Mouse (Mus musculus) liver, adult 2 months (tissue): ENCODE data around the gene Gimap9. TPM values are rescaled to one million over a fixed set of nuclear protein-coding genes. Genes with fewer than 3 reads are reported as not detected.

ENCODE experiments used
- DNase-seq: peaks from one replicate; pipeline ENCODE4 v3.0.0-alpha.2; 2011; ENCODE audit warnings: low read depth, low spot score; ENCODE audit errors: extremely low read depth
- H3K27ac ChIP-seq: fragments of 200-500 bp; replicated peaks from 2 replicates; pipeline ENCODE4 v1.5.1; 2012; ENCODE audit warnings: low read depth, mild to moderate bottlenecking, control low read depth, inconsistent platforms, low read length; ENCODE audit not compliant: insufficient read depth
- H3K27me3 ChIP-seq: fragments of 200-500 bp; 2 replicates; pipeline ENCODE4 v1.6.1; 2012; ENCODE audit warnings: mild to moderate bottlenecking, moderate library complexity, low read length, inconsistent platforms; ENCODE audit not compliant: control insufficient read depth, insufficient read depth
- H3K36me3 ChIP-seq: fragments of 200-500 bp; 2 replicates; pipeline ENCODE4 v1.6.1; 2012; ENCODE audit warnings: low read length, inconsistent platforms; ENCODE audit not compliant: control insufficient read depth, insufficient read depth
- H3K4me1 ChIP-seq: fragments of 200-500 bp; 2 replicates; pipeline ENCODE4 v1.6.1; 2011; ENCODE audit warnings: low read length; ENCODE audit not compliant: control insufficient read depth, insufficient read depth
- H3K4me3 ChIP-seq: fragments of 200-500 bp; 2 replicates; pipeline ENCODE4 v1.5.1; 2011; ENCODE audit warnings: low read depth, mild to moderate bottlenecking, control low read depth, low read length, moderate library complexity; ENCODE audit not compliant: insufficient read depth
- H3K79me2 ChIP-seq: fragments of 200-500 bp; 2 replicates; pipeline ENCODE4 v1.6.1; 2012; ENCODE audit warnings: inconsistent platforms, mild to moderate bottlenecking, low read length, moderate library complexity; ENCODE audit not compliant: control insufficient read depth, insufficient read depth
- H3K9ac ChIP-seq: fragments of 200-500 bp; 2 replicates; pipeline ENCODE4 v1.6.1; 2012; ENCODE audit warnings: low read depth, mild to moderate bottlenecking, control low read depth, inconsistent platforms, low read length
- CTCF ChIP-seq: fragments of 200-500 bp; IDR thresholded peaks from 2 replicates; pipeline ENCODE4 v1.5.1; 2011; ENCODE audit warnings: low read depth, low read length, control low read depth
- POLR2A ChIP-seq: fragments of 200-500 bp; IDR thresholded peaks from 2 replicates; pipeline ENCODE4 v1.6.1; 2011; ENCODE audit warnings: low read length, control low read depth; ENCODE audit not compliant: insufficient read depth; ENCODE audit errors: extremely low read depth
- WGBS: fragments of 180-500 bp; shearing (Covaris S2); methylation state at CpG from one replicate; pipeline ENCODE4 v1.1.7; 2018; 5-methylcytosine and 5-hydroxymethylcytosine counted together
- polyA plus RNA-seq: library from polyadenylated mRNA; depleted of rRNA; stranded (reverse); fragments of >200 nt; gene quantifications from 2 replicates; pipeline ENCODE4 v1.2.3, GENCODE M21; 2012
- total RNA-seq: library from RNA; depleted of rRNA; stranded (reverse); fragments of >200 nt; gene quantifications from 2 replicates; pipeline ENCODE4 v1.2.3, GENCODE M21; 2014

Gimap9 gene
- total and polyA plus RNA-seq, 2 experiments: 4.2 to 12.2 TPM

DNA sequence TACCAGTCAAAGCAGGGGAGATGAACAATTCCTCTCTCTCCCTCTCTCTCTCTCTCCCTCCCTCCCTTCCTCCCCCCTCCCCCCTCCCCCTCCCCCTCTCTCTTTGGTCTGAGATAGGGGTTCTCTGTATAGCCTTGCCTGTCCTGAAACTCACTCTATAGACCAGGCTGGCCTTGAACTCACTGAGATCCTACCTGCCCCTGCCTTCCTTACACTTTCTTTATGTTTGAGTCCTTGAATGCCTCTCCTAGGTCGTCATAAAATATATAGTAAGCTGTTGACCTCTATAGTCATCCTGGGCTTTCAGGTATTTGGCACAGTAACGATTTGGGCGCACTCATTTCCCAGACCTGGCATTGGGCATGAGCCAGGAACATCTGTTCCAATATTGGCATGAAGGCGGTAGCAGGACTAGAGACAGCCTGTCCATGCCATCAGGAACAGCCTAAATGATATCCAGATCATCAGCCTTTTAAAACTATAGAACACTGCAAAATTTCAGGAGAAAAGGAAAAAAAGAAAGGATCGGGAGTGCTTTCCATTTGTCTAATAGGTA lies 1.0 kb downstream of the Gimap9 start:
- Histone ChIP-seq H3K79me2 (peaks cover 3% of the 10 kb centered on the region; the same call in 1 of the 2 replicates), H3K4me1 (peaks cover 16% of the 10 kb centered on the region; the same call in 1 of the 2 replicates), H3K4me3 (peak overlapping the region; percentile 6), H3K27me3 (no peaks in the 10 kb centered on the region), H3K36me3 (peaks cover 7% of the 10 kb centered on the region), H3K27ac (no peak overlapping the region), H3K9ac (no peak overlapping the region)
- TF ChIP-seq POLR2A (no peak), CTCF (no peak)
- peak; percentile 82 for DNase-seq
- 32% methylated on average over 5 of the region's 5 CpGs for WGBS

DNA sequence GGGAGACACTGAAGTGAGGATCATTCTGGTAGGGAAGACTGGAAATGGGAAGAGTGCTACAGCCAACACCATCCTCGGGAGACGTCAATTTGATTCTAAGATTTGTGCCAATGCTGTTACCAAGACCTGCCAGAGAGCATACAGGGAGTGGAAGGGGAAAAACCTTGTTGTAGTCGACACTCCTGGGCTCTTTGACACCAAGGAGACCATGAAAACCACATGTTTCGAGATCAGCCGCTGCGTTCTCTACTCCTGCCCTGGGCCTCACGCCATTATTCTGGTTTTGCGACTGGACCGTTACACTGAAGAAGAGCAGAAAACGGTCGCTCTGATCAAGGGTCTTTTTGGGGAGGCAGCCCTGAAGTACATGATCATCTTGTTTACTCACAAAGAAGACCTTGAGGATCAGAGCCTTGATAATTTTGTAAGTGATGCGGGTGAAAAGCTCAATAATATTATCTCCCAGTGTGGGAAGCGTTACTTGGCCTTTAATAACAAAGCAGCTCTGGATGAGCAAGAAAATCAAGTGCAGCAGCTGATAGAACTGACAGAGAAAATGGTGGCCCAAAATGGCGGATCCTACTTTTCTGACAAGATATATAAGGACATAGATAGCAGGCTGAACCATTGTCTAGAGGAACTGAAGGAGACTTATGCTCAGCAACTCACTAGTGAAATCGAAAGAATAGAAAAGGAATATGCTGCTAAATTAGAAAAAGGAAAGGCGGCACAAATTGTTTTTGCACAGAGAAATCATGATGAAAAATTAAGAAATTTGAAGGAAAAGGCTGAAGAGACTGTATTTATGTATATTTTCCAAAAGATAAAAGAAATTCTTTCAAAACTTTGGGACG lies 1.8 kb downstream of the Gimap9 start:
- H3K9ac ChIP-seq: no peak overlapping the region
- H3K79me2 ChIP-seq: peaks cover 3% of the 10 kb centered on the region; the same call in 1 of the 2 replicates
- H3K27me3 ChIP-seq: no peaks in the 10 kb centered on the region
- H3K36me3 ChIP-seq: peaks cover 7% of the 10 kb centered on the region
- H3K4me1 ChIP-seq: peaks cover 17% of the 10 kb centered on the region; the same call in 1 of the 2 replicates
- H3K27ac ChIP-seq: no peak overlapping the region
- TF ChIP-seq POLR2A: no peak
- no peak for TF ChIP-seq CTCF
- H3K4me3 ChIP-seq: 0 out of 2 replicates have a peak overlapping the region, but pooled peaks have one; percentile 6
- no peak for DNase-seq
- 88% methylated on average over 17 of the region's 17 CpGs for WGBS

DNA sequence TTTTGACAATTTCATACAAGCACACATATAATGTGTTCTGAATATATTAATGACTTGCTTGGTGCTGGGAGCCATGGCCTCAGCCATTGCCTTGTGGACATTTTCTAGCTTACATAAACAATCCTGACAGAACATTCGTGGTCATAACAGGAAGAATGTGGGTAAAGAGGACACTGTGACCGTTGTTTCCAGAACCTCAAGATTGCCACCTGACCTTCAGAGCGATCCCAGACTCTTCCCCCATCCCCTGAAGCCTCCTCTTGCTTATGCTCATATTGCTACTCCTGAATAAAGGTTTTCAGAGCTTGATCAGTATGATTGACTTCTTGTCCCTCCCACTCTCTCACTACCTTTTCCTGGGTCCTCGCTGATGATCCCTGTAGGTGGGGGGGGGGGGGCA lies 2.5 kb downstream of the Gimap9 start:
- TF ChIP-seq CTCF (no peak), POLR2A (no peak)
- no peaks in the 10 kb centered on the region for H3K27me3 ChIP-seq
- peaks cover 17% of the 10 kb centered on the region; the same call in 1 of the 2 replicates for H3K4me1 ChIP-seq
- no peak for DNase-seq
- no peak overlapping the region for H3K4me3 ChIP-seq
- 69% methylated on average over 4 of the region's 4 CpGs for WGBS
- H3K36me3 ChIP-seq: peaks cover 7% of the 10 kb centered on the region
- H3K27ac ChIP-seq: no peak overlapping the region
- H3K79me2 ChIP-seq: peaks cover 3% of the 10 kb centered on the region; the same call in 1 of the 2 replicates
- no peak overlapping the region for H3K9ac ChIP-seq

DNA sequence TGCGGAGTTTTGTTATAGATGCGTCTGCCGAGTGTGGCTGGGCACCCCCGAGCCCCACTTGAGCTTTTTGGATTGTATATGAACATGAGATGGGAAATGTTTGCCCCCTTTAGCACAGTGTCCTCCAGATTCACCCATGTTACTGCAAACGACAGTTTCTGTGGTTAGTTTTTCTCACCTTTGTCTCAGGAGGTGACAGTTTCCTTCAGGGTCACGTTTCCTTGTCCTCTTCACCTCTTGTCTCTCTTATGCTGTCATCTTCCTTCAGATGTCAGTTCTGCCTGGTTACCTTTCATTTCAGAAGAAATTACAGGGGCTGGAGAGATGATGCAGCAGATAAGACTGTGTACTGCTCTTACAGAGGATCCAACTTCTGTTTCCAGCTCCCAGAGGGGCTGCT lies 3.8 kb downstream of the Gimap9 start:
- 86% methylated on average over 6 of the region's 6 CpGs for WGBS
- DNase-seq: no peak

DNA sequence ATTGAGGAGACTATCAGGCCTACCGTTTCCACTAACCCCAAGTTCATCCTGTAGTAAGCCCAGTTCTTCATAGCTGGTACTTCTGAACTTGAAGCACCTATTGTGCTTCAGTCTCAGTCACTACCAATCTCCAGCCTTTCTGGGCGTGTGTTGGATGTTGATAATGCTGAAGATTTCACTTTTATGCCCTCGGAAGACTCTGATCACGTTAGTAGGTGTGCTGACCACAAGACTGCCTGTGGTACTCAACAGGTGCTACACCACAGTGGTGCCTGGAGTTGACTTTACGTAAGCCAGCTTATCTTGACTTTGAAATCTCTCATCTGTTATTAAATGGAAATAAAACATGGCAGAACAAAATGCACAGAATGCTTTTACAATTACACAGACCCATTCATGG lies 4.5 kb downstream of the Gimap9 start:
- H3K4me1 ChIP-seq: peaks cover 11% of the 10 kb centered on the region; the same call in 1 of the 2 replicates
- TF ChIP-seq CTCF (no peak), POLR2A (no peak)
- no peak overlapping the region for H3K27ac ChIP-seq
- no peak for DNase-seq
- H3K4me3 ChIP-seq: no peak overlapping the region
- H3K79me2 ChIP-seq: peaks cover 3% of the 10 kb centered on the region; the same call in 1 of the 2 replicates
- H3K36me3 ChIP-seq: peaks cover 7% of the 10 kb centered on the region
- H3K27me3 ChIP-seq: no peaks in the 10 kb centered on the region
- no peak overlapping the region for H3K9ac ChIP-seq
- 89% methylated on average over 5 of the region's 5 CpGs for WGBS

More for the DNA sequence above, 3.8 kb downstream of the Gimap9 start:
- peaks cover 3% of the 10 kb centered on the region; the same call in 1 of the 2 replicates for H3K79me2 ChIP-seq
- no peaks in the 10 kb centered on the region for H3K27me3 ChIP-seq
- H3K36me3 ChIP-seq: peaks cover 7% of the 10 kb centered on the region
- H3K4me1 ChIP-seq: peaks cover 17% of the 10 kb centered on the region; the same call in 1 of the 2 replicates
- H3K27ac ChIP-seq: no peak overlapping the region
- H3K9ac ChIP-seq: no peak overlapping the region
- TF ChIP-seq POLR2A (no peak), CTCF (no peak)
- no peak overlapping the region for H3K4me3 ChIP-seq

DNA sequence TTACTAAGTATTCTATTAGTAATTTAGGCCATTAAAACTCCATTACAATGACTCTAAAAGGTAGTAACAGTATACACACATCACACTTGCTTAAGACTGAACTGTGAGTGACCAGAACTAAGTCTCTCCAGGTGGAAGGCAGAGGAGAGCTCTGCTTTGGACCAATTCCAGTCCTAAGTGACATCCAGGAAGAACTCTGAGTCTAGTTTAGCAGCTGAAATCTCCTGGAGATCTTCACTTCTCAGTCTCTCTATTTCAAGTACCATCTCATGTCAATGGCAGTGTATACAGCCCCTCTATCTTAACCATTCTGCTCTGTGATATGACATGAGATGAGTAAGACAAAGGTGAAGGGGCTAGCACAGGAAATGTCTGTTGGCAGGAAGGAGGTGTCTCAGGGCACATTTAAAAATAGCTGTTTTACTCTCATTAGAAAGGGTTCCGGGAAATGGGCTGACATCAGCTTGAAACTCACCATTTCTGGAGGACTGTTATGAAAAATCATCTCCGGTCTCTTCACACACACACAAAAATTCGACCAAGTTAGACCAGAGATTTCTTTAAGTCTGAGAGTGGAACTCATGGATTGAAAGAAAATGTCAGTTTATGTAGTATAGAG lies 5.7 kb downstream of the Gimap9 start:
- Histone ChIP-seq H3K4me3 (no peak overlapping the region), H3K27me3 (no peaks in the 10 kb centered on the region), H3K27ac (peak overlapping the region; percentile 74; the same call in 1 of the 2 replicates), H3K9ac (no peak overlapping the region), H3K36me3 (peaks cover 7% of the 10 kb centered on the region), H3K4me1 (peaks cover 8% of the 10 kb centered on the region; the same call in 1 of the 2 replicates), H3K79me2 (peaks cover 3% of the 10 kb centered on the region; the same call in 1 of the 2 replicates)
- no peak for TF ChIP-seq POLR2A
- TF ChIP-seq CTCF: no peak
- 71% methylated on average over 3 of the region's 3 CpGs for WGBS
- DNase-seq: peak; percentile 25
